Mouse (Mus musculus) embryo, embryonic 11 days (tissue): Measurements from ENCODE around the gene Dock2.

Source experiments
- DNase-seq: peaks from one replicate; pipeline ENCODE4 v3.0.0-alpha.2; 2015

Gene Dock2

GRCm38 (mm10) chr11:34769396-34769795 lies 14.3 kb downstream of the Dock2 start:
- DNase-seq, result no peak

GRCm38 (mm10) chr11:34763739-34764361 lies 19.8 kb downstream of the Dock2 start:
- no peak for DNase-seq

GRCm38 (mm10) chr11:34762570-34763127 lies 21.0 kb downstream of the Dock2 start:
- no peak for DNase-seq

- DNase-seq, result no peak
Observed at GRCm38 (mm10) chr11:34762125-34762524, 21.6 kb downstream of the Dock2 start.

GRCm38 (mm10) chr11:34759582-34759981 lies 24.1 kb downstream of the Dock2 start:
- no peak for DNase-seq

- no peak for DNase-seq
Observed at GRCm38 (mm10) chr11:34741081-34741480, 42.6 kb downstream of the Dock2 start.

GRCm38 (mm10) chr11:34739816-34740215 lies 43.9 kb downstream of the Dock2 start:
- DNase-seq, result no peak

- peak; percentile 52 for DNase-seq
Observed at GRCm38 (mm10) chr11:34738945-34739344, 44.7 kb downstream of the Dock2 start.

GRCm38 (mm10) chr11:34737193-34737592 lies 46.5 kb downstream of the Dock2 start:
- DNase-seq, result no peak

GRCm38 (mm10) chr11:34734033-34734432 lies 49.7 kb downstream of the Dock2 start:
- no peak for DNase-seq

GRCm38 (mm10) chr11:34727467-34727866 lies 56.2 kb downstream of the Dock2 start:
- DNase-seq, result no peak

- DNase-seq, result no peak
Observed at GRCm38 (mm10) chr11:34726699-34727347, 56.9 kb downstream of the Dock2 start.

GRCm38 (mm10) chr11:34713360-34713759 lies 70.3 kb downstream of the Dock2 start:
- DNase-seq, result no peak

- DNase-seq, result no peak
Observed at GRCm38 (mm10) chr11:34708278-34708677, 75.4 kb downstream of the Dock2 start.

- no peak for DNase-seq
Observed at GRCm38 (mm10) chr11:34707360-34707759, 76.3 kb downstream of the Dock2 start.

GRCm38 (mm10) chr11:34705108-34705446 lies 78.6 kb downstream of the Dock2 start:
- no peak for DNase-seq

GRCm38 (mm10) chr11:34704384-34705107 lies 79.1 kb downstream of the Dock2 start:
- DNase-seq, result peak; percentile 11

GRCm38 (mm10) chr11:34703851-34704250 lies 79.8 kb downstream of the Dock2 start:
- DNase-seq, result no peak

GRCm38 (mm10) chr11:34681790-34682189 lies 101.9 kb downstream of the Dock2 start:
- DNase-seq, result peak; percentile 33

GRCm38 (mm10) chr11:34544631-34545030 lies 239.1 kb downstream of the Dock2 start:
- DNase-seq, result no peak

GRCm38 (mm10) chr11:34532131-34532530 lies 251.6 kb downstream of the Dock2 start:
- DNase-seq, result no peak

GRCm38 (mm10) chr11:34530971-34531370 lies 252.7 kb downstream of the Dock2 start:
- no peak for DNase-seq

GRCm38 (mm10) chr11:34528006-34528405 lies 255.7 kb downstream of the Dock2 start:
- no peak for DNase-seq

GRCm38 (mm10) chr11:34527238-34527637 lies 256.5 kb downstream of the Dock2 start:
- no peak for DNase-seq
